Mouse (Mus musculus): Measurements from ENCODE around the gene Zfp39. TPM values are rescaled to one million over a fixed set of nuclear protein-coding genes. Genes with fewer than 3 reads are reported as not detected.

Zfp39 gene
- polyA plus RNA-seq (2016; fragmentation: Nextera tagmentation; extraction: Ambion mirVana): 6.1 and 7.1 TPM in 2 replicates

- no peaks in the 10 kb centered on the region for H3K27me3 ChIP-seq (replicated peaks)
- WGBS (ENCODE audit: insufficient replicate concordance): under 1% methylated on average over 40 of the region's 40 CpGs
- peak within 1 kb of the TSS; percentile 89 for H3K27ac ChIP-seq
- H3K4me2 ChIP-seq: peak within 1 kb of the TSS; percentile 76
- H3K9ac ChIP-seq: peak within 1 kb of the TSS; percentile 85
- ATAC-seq: peak; percentile 90
- H3K9me3 ChIP-seq (replicated peaks): no peaks in the 10 kb centered on the region
- H3K4me1 ChIP-seq: peaks cover 44% of the 10 kb centered on the region
- peaks cover 39% of the 10 kb centered on the region for H3K36me3 ChIP-seq
- H3K4me3 ChIP-seq: peak within 1 kb of the TSS; percentile 76
Measured at GRCm38 (mm10) chr11:58903511-58904409, at the start of gene Zfp39. Gene Zfp39 (minus strand): TSS chr11:58904225.

GRCm38 (mm10) chr11:58953351-58954169 is 49.5 kb upstream of the Zfp39 start:
- Histone ChIP-seq H3K36me3 (peaks cover 25% of the 10 kb centered on the region), H3K4me2 (peak overlapping the region; percentile 95), H3K27ac (peak overlapping the region; percentile 99), H3K4me3 (peak overlapping the region; percentile 89), H3K9ac (peak overlapping the region; percentile 98), H3K4me1 (peaks cover 50% of the 10 kb centered on the region), H3K9me3 (replicated peaks) (no peaks in the 10 kb centered on the region), H3K27me3 (replicated peaks) (peaks cover 34% of the 10 kb centered on the region)
- under 1% methylated on average over 33 of the region's 33 CpGs for WGBS (ENCODE audit: insufficient replicate concordance)
- ATAC-seq: peak; percentile 28

- no peaks in the 10 kb centered on the region for H3K9me3 ChIP-seq (replicated peaks)
- WGBS (ENCODE audit: insufficient replicate concordance): 72% methylated on average over 5 of the region's 5 CpGs
- H3K4me1 ChIP-seq: peaks cover 40% of the 10 kb centered on the region
- ATAC-seq: no peak
- no peak overlapping the region for H3K9ac ChIP-seq
- peaks cover 56% of the 10 kb centered on the region for H3K27me3 ChIP-seq (replicated peaks)
- no peak overlapping the region for H3K4me2 ChIP-seq
- no peak overlapping the region for H3K27ac ChIP-seq
- no peak overlapping the region for H3K4me3 ChIP-seq
- peaks cover 3% of the 10 kb centered on the region for H3K36me3 ChIP-seq
Measured at GRCm38 (mm10) chr11:58951210-58951609, 47.2 kb upstream of the Zfp39 start.

- Histone ChIP-seq H3K9me3 (replicated peaks) (no peaks in the 10 kb centered on the region), H3K36me3 (no peaks in the 10 kb centered on the region), H3K4me2 (peak overlapping the region; percentile 75), H3K27ac (peak overlapping the region; percentile 72; the same call in 1 of the 2 replicates), H3K4me1 (peaks cover 37% of the 10 kb centered on the region), H3K4me3 (peak overlapping the region; percentile 55), H3K9ac (peak overlapping the region; percentile 70), H3K27me3 (replicated peaks) (peaks cover 70% of the 10 kb centered on the region)
- 25% methylated on average over 20 of the region's 20 CpGs for WGBS (ENCODE audit: insufficient replicate concordance)
- ATAC-seq: no peak
Measured at GRCm38 (mm10) chr11:58949480-58950431, 45.7 kb upstream of the Zfp39 start.

- Histone ChIP-seq H3K4me3 (peak within 1 kb of the TSS; percentile 55), H3K27ac (peak within 1 kb of the TSS; percentile 72), H3K4me2 (peak within 1 kb of the TSS; percentile 75), H3K36me3 (no peaks in the 10 kb centered on the region), H3K9me3 (replicated peaks) (no peaks in the 10 kb centered on the region), H3K27me3 (replicated peaks) (peaks cover 80% of the 10 kb centered on the region), H3K9ac (peak within 1 kb of the TSS; percentile 70), H3K4me1 (peaks cover 37% of the 10 kb centered on the region)
- peak; percentile 74 for ATAC-seq
- WGBS (ENCODE audit: insufficient replicate concordance): 1% methylated on average over 48 of the region's 48 CpGs
Measured at GRCm38 (mm10) chr11:58948542-58949479, 44.8 kb upstream of the Zfp39 start, which contains the start of gene Hist3h2ba. Gene Hist3h2ba (plus strand): TSS chr11:58948920.

GRCm38 (mm10) chr11:58947798-58948528 is 43.9 kb upstream of the Zfp39 start:
- H3K27me3 ChIP-seq (replicated peaks): peaks cover 88% of the 10 kb centered on the region
- WGBS (ENCODE audit: insufficient replicate concordance): 23% methylated on average over 23 of the region's 23 CpGs
- ATAC-seq: no peak

GRCm38 (mm10) chr11:58947306-58947705 is 43.3 kb upstream of the Zfp39 start:
- ATAC-seq: no peak
- H3K4me3 ChIP-seq: no peak overlapping the region
- no peaks in the 10 kb centered on the region for H3K36me3 ChIP-seq
- H3K4me2 ChIP-seq: no peak overlapping the region
- WGBS (ENCODE audit: insufficient replicate concordance): 60% methylated on average over 3 of the region's 3 CpGs
- H3K4me1 ChIP-seq: peaks cover 25% of the 10 kb centered on the region
- H3K27me3 ChIP-seq (replicated peaks): peaks cover 95% of the 10 kb centered on the region
- no peak overlapping the region for H3K27ac ChIP-seq
- no peak overlapping the region for H3K9ac ChIP-seq
- no peaks in the 10 kb centered on the region for H3K9me3 ChIP-seq (replicated peaks)

More at GRCm38 (mm10) chr11:58947798-58948528, 43.9 kb upstream of the Zfp39 start:
- peak overlapping the region; percentile 55 for H3K4me3 ChIP-seq
- H3K27ac ChIP-seq: peak overlapping the region; percentile 17; the same call in 1 of the 2 replicates
- peak overlapping the region; percentile 70; the same call in 1 of the 2 replicates for H3K9ac ChIP-seq
- H3K4me1 ChIP-seq: peaks cover 28% of the 10 kb centered on the region
- H3K4me2 ChIP-seq: peak overlapping the region; percentile 75
- H3K36me3 ChIP-seq: no peaks in the 10 kb centered on the region
- H3K9me3 ChIP-seq (replicated peaks): no peaks in the 10 kb centered on the region

- WGBS (ENCODE audit: insufficient replicate concordance): 68% methylated on average over 5 of the region's 5 CpGs
- Histone ChIP-seq H3K4me2 (no peak overlapping the region), H3K9ac (no peak overlapping the region), H3K27ac (no peak overlapping the region), H3K4me3 (no peak overlapping the region), H3K27me3 (replicated peaks) (peaks cover 70% of the 10 kb centered on the region), H3K9me3 (replicated peaks) (no peaks in the 10 kb centered on the region), H3K4me1 (peaks cover 24% of the 10 kb centered on the region), H3K36me3 (no peaks in the 10 kb centered on the region)
- no peak for ATAC-seq
Measured at GRCm38 (mm10) chr11:58944136-58944535, 40.1 kb upstream of the Zfp39 start.

- Histone ChIP-seq H3K36me3 (peaks cover 30% of the 10 kb centered on the region), H3K27me3 (replicated peaks) (peaks cover 21% of the 10 kb centered on the region), H3K4me3 (peak overlapping the region; percentile 85), H3K4me1 (peaks cover 37% of the 10 kb centered on the region), H3K9me3 (replicated peaks) (no peaks in the 10 kb centered on the region), H3K27ac (peak overlapping the region; percentile 96), H3K9ac (peak overlapping the region; percentile 98), H3K4me2 (peak overlapping the region; percentile 96)
- WGBS (ENCODE audit: insufficient replicate concordance): 16% methylated on average over 6 of the region's 6 CpGs
- ATAC-seq: no peak
Measured at GRCm38 (mm10) chr11:58939088-58939439, 35.0 kb upstream of the Zfp39 start.

Measured in liver, embryonic 12.5 days (tissue).